Mouse (Mus musculus): ENCODE measurements around the gene Rnft2. TPM values are rescaled to one million over a fixed set of nuclear protein-coding genes. Genes with fewer than 3 reads are reported as not detected.

Gene Rnft2
- total RNA-seq, 2 experiments from 2014 or later = not detected

GRCm38 (mm10) chr5:118256981-118257380 is 12.1 kb upstream of the Rnft2 start:
- no peak for ATAC-seq (replicated peaks; ENCODE audit: poor library complexity, severe bottlenecking)

DNA sequence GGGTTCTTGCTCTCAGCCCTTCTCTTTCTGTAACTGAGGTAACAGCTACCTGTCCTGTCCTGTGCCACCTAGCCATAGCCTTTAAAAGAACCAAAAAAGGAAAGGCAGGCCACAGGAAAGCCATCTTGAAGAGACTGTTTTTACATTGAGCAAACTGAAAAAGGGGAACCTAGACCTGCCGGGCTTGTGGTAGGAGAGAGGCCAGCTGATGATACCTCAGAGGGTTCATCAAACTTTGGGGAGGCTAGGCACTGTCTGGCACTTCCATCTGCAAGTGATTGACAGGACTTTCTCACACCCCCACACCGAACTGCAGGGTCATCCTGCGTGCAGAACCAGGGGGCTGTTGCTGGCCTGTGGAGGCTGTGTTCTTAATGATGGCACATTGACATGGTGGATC is 8.6 kb upstream of the Rnft2 start:
- ATAC-seq (replicated peaks; ENCODE audit: poor library complexity, severe bottlenecking) = peak; percentile 78

- ATAC-seq (replicated peaks; ENCODE audit: poor library complexity, severe bottlenecking) = no peak
Observed at GRCm38 (mm10) chr5:118250987-118251386, 6.1 kb upstream of the Rnft2 start.

DNA sequence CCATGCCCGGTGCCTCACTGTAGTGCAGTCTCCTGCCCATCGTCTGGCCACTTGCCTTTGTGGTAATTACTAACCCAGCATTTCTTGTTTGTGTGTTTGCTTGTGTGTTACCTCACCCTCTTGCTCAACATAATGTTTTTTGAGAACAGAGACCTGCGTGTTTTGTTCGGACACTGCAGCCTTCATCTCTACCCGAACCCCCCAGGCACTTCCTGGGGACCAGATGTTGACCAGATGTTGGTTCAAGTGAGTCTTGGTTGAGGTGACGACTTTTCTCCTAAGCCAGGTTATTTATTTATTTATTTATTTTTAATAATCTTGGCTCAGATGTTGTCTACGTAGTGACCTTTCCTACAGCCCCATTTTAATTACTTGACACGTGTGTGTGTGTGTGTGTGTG is 2.5 kb upstream of the Rnft2 start:
- ATAC-seq (replicated peaks; ENCODE audit: poor library complexity, severe bottlenecking) = no peak

GRCm38 (mm10) chr5:118245606-118246308 is 841 bp upstream of the Rnft2 start:
- no peak for ATAC-seq (replicated peaks; ENCODE audit: poor library complexity, severe bottlenecking)

GRCm38 (mm10) chr5:118239671-118240070 is 5.2 kb downstream of the Rnft2 start:
- no peak for ATAC-seq (replicated peaks; ENCODE audit: poor library complexity, severe bottlenecking)

DNA sequence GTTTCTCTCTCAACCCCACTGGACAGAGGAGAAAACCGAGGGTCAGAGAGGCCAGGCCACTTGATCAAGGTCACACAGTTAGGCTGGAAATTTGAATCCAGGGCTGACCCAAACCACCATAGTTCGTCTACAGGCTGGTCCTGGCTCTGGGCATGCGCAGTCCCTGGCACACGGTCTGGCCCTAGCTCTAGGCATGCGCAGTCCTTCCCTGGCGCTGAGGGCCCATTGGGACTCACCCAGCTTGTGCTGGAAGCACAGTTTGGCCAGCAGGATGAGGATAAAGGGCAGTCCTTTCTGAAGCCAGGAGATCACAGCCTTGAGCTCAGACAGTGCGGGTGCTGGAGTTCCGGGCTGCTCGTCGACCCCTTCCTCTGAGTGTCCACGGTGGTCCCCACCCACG is 8.0 kb downstream of the Rnft2 start:
- no peak for ATAC-seq (replicated peaks; ENCODE audit: poor library complexity, severe bottlenecking)

DNA sequence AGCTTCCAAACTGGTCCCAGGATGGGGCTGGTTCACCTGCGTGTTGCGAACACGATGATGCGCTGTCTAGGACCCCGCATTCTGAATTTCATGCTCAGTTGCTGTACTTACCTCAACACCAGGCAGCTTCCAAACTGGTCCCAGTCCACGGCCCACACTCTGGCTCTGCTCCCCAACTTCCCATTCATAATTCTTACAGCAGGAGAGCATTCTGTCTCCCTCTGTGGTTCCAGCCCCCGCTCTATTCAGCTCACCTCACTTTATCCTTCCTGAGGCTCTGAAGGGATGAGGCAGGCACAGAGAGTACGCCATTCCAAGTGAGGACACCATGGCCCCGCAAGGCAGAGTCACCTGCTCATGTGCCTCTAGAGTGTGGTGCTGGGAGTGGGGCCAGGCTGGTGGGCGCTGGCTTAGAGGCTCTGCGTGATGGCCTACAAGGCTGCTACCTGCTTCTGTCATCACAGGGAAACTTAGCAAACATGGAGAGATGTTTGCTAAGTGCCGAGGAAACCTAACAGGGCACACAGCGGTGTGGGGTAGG is 14.8 kb downstream of the Rnft2 start:
- ATAC-seq (replicated peaks; ENCODE audit: poor library complexity, severe bottlenecking) = no peak

GRCm38 (mm10) chr5:118223142-118223757 is 21.7 kb downstream of the Rnft2 start:
- ATAC-seq (replicated peaks; ENCODE audit: poor library complexity, severe bottlenecking) = no peak

DNA sequence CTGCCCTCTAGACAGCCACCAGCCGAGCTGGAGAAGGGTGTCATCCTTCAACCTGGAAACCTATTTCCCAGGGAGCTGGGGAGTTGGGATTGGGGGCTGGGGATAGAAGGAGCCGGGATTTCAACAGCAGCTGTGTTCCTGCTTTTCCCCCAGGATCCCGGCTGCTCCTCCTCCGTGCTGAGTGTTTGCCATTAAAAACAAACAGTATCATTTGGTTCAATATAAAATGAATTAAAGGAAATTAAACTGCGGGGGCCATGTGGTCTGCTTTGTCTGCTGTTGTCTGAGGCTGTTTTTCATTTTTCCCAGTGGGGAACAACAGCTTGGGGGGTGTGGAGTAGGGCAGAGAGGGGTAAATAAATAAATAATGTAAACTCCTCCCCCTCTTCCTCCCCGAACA is 27.5 kb downstream of the Rnft2 start:
- ATAC-seq (replicated peaks; ENCODE audit: poor library complexity, severe bottlenecking) = no peak

GRCm38 (mm10) chr5:118214418-118215154 is 30.3 kb downstream of the Rnft2 start:
- ATAC-seq (replicated peaks; ENCODE audit: poor library complexity, severe bottlenecking) = peak; percentile 25; the same call in 1 of the 2 replicates

DNA sequence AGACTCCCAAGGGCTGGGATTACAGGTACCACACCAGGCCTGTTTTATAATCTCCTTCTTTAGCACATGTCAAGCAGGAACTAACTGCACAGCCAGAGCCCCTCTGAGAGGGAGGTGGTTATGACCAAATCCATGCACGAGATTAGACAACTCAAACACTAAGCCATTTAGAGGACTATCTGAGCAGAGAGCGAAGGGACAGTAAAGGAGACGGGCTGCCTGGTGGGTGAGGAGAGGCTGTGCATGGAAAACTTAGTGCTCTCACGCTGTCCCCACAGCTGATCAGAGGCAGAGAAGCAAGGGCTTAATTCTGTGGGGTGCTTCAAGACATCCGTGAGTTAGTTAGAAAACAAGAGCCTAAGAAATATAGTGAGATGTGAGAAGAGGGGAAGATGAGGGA is 30.9 kb downstream of the Rnft2 start:
- no peak for ATAC-seq (replicated peaks; ENCODE audit: poor library complexity, severe bottlenecking)

GRCm38 (mm10) chr5:118205852-118206251 is 39.1 kb downstream of the Rnft2 start:
- ATAC-seq (replicated peaks; ENCODE audit: poor library complexity, severe bottlenecking) = no peak

GRCm38 (mm10) chr5:118204675-118205440 is 40.1 kb downstream of the Rnft2 start:
- peak; percentile 89 for ATAC-seq (replicated peaks; ENCODE audit: poor library complexity, severe bottlenecking)

GRCm38 (mm10) chr5:118199670-118200069 is 45.2 kb downstream of the Rnft2 start:
- ATAC-seq (replicated peaks; ENCODE audit: poor library complexity, severe bottlenecking) = no peak

GRCm38 (mm10) chr5:118197421-118197820 is 47.5 kb downstream of the Rnft2 start:
- no peak for ATAC-seq (replicated peaks; ENCODE audit: poor library complexity, severe bottlenecking)

DNA sequence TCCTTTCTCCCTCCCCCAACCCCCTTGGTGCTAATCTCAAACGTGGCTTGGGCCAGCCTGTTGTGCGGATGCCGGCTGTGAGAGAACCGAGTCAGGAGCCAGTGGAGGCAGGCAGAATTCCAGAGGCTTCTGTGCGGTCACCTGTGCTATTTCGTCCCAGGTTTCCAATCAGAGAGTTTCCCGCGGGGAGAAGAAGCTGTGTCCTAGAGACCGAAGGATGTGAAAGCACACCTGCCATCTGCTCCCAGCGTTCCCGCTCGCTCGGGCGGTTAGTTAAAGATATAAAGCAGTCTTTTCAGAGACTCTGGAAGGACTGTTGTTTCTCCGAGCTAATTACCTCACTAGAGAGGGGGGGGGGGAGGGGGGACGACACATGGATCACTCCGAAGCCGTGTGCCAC is 52.7 kb downstream of the Rnft2 start:
- ATAC-seq (replicated peaks; ENCODE audit: poor library complexity, severe bottlenecking) = no peak

- no peak for ATAC-seq (replicated peaks; ENCODE audit: poor library complexity, severe bottlenecking)
Observed at GRCm38 (mm10) chr5:118190491-118190890, 54.4 kb downstream of the Rnft2 start.

- no peak for ATAC-seq (replicated peaks; ENCODE audit: poor library complexity, severe bottlenecking)
Observed at GRCm38 (mm10) chr5:118188356-118188755, 56.6 kb downstream of the Rnft2 start.

DNA sequence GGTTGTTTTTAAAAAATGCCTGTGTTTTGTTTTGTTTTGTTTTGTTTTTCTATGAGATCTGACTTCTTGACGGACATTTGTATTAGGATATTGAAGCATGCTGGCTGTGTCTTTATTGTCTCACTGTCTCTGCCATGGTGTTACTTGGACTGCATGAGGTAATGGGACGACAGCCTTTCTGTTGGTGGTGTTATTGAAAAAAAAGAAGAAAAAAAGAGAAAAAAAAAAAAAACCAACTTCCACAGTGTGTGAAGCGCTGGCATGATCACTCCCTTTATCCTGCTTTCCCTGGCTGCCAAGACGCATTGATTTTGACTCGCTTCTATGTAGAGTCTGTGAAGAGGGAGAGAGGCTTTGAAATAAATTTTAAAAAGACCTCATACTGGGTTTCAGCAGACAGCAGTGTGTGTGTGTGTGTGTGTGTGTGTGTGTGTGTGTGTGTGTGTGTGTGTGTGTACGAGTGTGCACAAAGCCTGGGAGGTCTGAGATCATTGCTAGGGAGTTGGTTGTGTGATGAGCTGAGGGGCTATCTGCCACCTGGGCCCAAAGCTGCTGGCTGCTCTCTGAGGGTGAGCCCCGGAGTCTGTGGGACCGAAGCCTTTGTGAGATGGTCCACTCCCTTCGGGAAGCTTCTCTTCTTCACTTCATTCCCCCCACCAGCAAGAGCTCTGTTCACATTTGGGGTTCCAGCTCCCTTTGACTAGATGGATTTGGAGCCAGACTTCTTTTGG is 57.8 kb downstream of the Rnft2 start:
- no peak for ATAC-seq (replicated peaks; ENCODE audit: poor library complexity, severe bottlenecking)
